Mouse (Mus musculus) stomach, postnatal 0 days (tissue): Measurements from ENCODE around the gene Wbp2.

ENCODE experiments used
- CTCF ChIP-seq: IDR thresholded peaks from 2 replicates; pipeline ENCODE4 v1.5.1; 2016; ENCODE audit warnings: antibody characterized with exemption, low read depth, mild to moderate bottlenecking, moderate library complexity
- EP300 ChIP-seq: optimal IDR thresholded peaks from 2 replicates; pipeline ENCODE3; 2016; ENCODE audit warnings: antibody characterized with exemption

GRCm38 (mm10) chr11:116065345-116065744 is 21.4 kb downstream of the Wbp2 start:
- TF ChIP-seq EP300 (no peak), CTCF (no peak)
